Mouse (Mus musculus) embryonic facial prominence, embryonic 12.5 days (tissue): ENCODE results near the gene Lats2. TPM values are rescaled to one million over a fixed set of nuclear protein-coding genes. Genes with fewer than 3 reads are reported as not detected.
"Not testable (repeated sequence)": the region's sequence is repeated elsewhere in the genome, so short reads cannot be mapped to it uniquely, and the experiment has no call there.

Source experiments
- ATAC-seq: fragments of 200-750 bp; cut with Nextera tagmentation; 2 replicates; pipeline ENCODE4 v1.8.0; 2017; ENCODE audit not compliant: insufficient number of reproducible peaks, insufficient read depth, low FRiP score, low TSS enrichment
- H3K27ac ChIP-seq: fragments of 300-500 bp; sonication (generic); 2 replicates; pipeline ENCODE4 v1.5.1; 2016; ENCODE audit warnings: mild to moderate bottlenecking
- H3K27me3 ChIP-seq: fragments of 300-500 bp; sonication (generic); 2 replicates; pipeline ENCODE4 v1.6.1; 2016; ENCODE audit warnings: mild to moderate bottlenecking, moderate library complexity
- H3K36me3 ChIP-seq: fragments of 300-500 bp; sonication (generic); 2 replicates; pipeline ENCODE4 v1.6.1; 2016; ENCODE audit warnings: mild to moderate bottlenecking
- H3K4me1 ChIP-seq: fragments of 300-500 bp; sonication (generic); 2 replicates; pipeline ENCODE4 v1.6.1; 2016
- H3K4me2 ChIP-seq: fragments of 300-500 bp; sonication (generic); replicated peaks from 2 replicates; pipeline ENCODE4 v1.6.1; 2016; ENCODE audit warnings: mild to moderate bottlenecking, moderate library complexity
- H3K4me3 ChIP-seq: fragments of 300-500 bp; sonication (generic); 2 replicates; pipeline ENCODE4 v1.5.1; 2016; ENCODE audit warnings: mild to moderate bottlenecking
- H3K9ac ChIP-seq: fragments of 300-500 bp; sonication (generic); 2 replicates; pipeline ENCODE4 v1.6.1; 2016; ENCODE audit warnings: mild to moderate bottlenecking, moderate library complexity
- H3K9me3 ChIP-seq: fragments of 300-500 bp; sonication (generic); 2 replicates; pipeline ENCODE4 v1.6.1; 2016; ENCODE audit warnings: mild to moderate bottlenecking, moderate library complexity
- WGBS: fragments of 180-500 bp; shearing (Covaris S2); methylation state at CpG from one replicate; pipeline ENCODE4 v1.1.7; 2016; 5-methylcytosine and 5-hydroxymethylcytosine counted together
- polyA plus RNA-seq: library from polyadenylated mRNA; unstranded; fragments of >200 nt; fragmentation: Nextera tagmentation; extraction: Ambion mirVana; gene quantifications from 2 replicates; pipeline ENCODE4 v1.2.1, GENCODE M21; 2016

Lats2 gene
- polyA plus RNA-seq, 1 experiment from 2014 or later = 26.3 TPM

DNA sequence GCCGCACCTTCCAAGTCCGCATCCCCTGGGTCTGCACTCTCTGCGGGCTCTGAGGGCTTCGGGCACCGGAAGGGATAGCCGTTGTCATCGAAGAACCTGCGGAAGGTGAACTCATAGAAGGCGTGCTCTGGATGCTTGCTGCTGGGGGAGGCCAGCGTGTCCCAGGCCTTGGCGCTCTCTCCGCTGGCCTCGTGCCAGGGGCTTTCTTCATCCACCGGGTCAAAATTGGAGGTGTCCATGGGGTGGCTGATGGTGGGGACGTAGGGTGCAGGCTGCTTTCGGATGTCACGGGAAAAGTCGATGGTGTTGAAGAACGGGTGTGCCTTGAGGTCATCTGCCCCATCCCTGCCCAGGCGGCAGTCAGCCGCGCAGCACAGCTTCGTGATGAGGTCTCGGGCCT lies 66.9 kb downstream of the Lats2 start:
- Histone ChIP-seq H3K4me2 (no peak overlapping the region), H3K27me3 (no peaks in the 10 kb centered on the region), H3K36me3 (peaks cover 61% of the 10 kb centered on the region), H3K27ac (no peak overlapping the region), H3K4me3 (no peak overlapping the region), H3K4me1 (no peaks in the 10 kb centered on the region), H3K9ac (no peak overlapping the region), H3K9me3 (no peaks in the 10 kb centered on the region)
- ATAC-seq = no peak
- 95% methylated on average over 24 of the region's 24 CpGs for WGBS

DNA sequence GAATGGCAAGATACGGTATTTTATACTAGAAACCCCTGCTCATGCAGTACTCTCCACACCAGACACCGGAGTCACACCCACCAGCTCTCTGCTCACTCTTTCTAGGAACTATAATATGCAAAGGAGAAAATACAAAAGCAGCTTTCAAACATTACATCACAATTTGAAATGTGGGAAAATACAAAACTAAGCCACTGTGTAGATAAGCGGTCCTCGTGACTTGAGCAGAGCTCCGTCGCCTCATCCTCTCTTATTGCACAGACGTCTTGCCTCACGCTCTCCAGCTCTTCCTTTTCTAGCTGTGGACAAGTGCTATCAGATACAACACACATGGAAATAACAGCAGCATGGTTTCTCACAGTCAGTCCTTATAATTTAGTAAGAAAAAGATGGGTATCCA lies 67.5 kb downstream of the Lats2 start:
- no peaks in the 10 kb centered on the region for H3K27me3 ChIP-seq
- 94% methylated on average over 8 of the region's 8 CpGs for whole genome bisulfite sequencing
- no peak overlapping the region for H3K27ac ChIP-seq
- peaks cover 54% of the 10 kb centered on the region for H3K36me3 ChIP-seq
- H3K9ac ChIP-seq = no peak overlapping the region
- no peaks in the 10 kb centered on the region for H3K4me1 ChIP-seq
- H3K4me2 ChIP-seq = no peak overlapping the region
- H3K9me3 ChIP-seq = no peaks in the 10 kb centered on the region
- no peak overlapping the region for H3K4me3 ChIP-seq
- no peak for ATAC-seq

DNA sequence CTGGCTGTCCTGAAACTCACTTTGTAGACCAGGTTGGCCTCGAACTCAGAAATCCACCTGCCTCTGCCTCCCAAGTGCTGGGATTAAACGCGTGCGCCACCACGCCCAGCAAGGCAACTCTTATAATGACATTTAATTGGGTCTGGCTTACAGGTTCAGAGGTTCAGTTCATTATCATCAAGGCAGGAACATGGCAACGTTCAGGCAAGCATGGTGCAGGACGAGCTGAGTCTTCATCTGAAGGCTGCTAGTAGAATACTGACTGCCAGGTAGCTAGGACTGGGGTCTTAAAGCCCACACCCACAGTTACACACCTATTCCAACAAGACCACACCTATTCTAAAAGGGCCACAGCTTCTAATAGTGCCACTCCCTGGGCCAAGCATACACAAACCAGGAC lies 70.1 kb downstream of the Lats2 start:
- not testable (repeated sequence) for H3K9me3 ChIP-seq, H3K4me2 ChIP-seq, H3K9ac ChIP-seq, H3K4me1 ChIP-seq, H3K27me3 ChIP-seq, H3K4me3 ChIP-seq, H3K27ac ChIP-seq, ATAC-seq
- H3K36me3 ChIP-seq = peaks cover 32% of the 10 kb centered on the region
- 94% methylated on average over 7 of the region's 7 CpGs for WGBS

DNA sequence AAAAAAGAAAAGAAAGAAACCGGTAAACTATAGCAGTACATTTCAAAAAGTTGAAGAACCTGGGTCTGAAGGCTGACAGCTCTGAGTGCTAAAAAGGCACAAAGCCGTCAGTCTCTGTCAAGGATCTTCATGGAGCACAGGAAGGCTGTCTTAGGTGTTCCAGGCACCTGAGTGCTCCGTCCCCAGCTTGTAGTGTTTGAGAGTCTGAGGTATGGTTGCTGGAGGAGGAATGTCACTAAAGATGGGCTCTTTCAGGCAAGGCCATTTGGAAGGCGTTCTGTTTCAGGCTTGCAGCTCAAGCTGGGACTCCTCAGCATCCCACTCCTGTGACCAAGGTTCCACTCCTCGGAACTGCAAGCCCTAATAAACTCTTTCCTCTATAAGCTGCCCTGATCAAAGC lies 70.7 kb downstream of the Lats2 start:
- whole genome bisulfite sequencing = 83% methylated on average over 5 of the region's 5 CpGs
- no peaks in the 10 kb centered on the region for H3K4me1 ChIP-seq
- no peaks in the 10 kb centered on the region for H3K9me3 ChIP-seq
- no peak overlapping the region for H3K9ac ChIP-seq
- H3K36me3 ChIP-seq = peaks cover 27% of the 10 kb centered on the region
- no peak for ATAC-seq
- H3K27me3 ChIP-seq = no peaks in the 10 kb centered on the region
- no peak overlapping the region for H3K4me3 ChIP-seq
- H3K4me2 ChIP-seq = no peak overlapping the region
- H3K27ac ChIP-seq = no peak overlapping the region

DNA sequence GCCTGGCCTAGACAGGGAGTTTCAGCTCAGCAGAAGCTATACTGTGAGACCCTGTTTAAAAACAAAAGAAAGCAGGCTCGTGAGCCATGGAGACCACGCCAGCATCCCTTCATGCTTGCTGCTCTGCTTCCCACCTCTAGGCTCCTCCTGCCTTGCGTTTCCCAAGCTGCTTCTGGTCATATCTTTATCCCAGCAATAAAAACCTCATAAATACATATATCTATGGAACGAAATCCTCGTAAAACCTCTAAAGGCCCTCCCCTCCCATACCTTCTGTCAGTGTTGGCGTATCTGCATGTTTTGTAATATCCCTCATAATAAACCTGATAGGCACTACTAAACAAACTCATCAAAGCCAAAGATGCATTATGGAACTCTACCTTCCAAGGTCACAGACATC lies 71.5 kb downstream of the Lats2 start:
- no peak for ATAC-seq
- H3K27ac ChIP-seq = no peak overlapping the region
- no peaks in the 10 kb centered on the region for H3K27me3 ChIP-seq
- no peaks in the 10 kb centered on the region for H3K9me3 ChIP-seq
- no peak overlapping the region for H3K4me2 ChIP-seq
- H3K4me3 ChIP-seq = no peak overlapping the region
- no peak overlapping the region for H3K9ac ChIP-seq
- no peaks in the 10 kb centered on the region for H3K4me1 ChIP-seq
- H3K36me3 ChIP-seq = peaks cover 24% of the 10 kb centered on the region
- WGBS = 89% methylated on average over 6 of the region's 6 CpGs

DNA sequence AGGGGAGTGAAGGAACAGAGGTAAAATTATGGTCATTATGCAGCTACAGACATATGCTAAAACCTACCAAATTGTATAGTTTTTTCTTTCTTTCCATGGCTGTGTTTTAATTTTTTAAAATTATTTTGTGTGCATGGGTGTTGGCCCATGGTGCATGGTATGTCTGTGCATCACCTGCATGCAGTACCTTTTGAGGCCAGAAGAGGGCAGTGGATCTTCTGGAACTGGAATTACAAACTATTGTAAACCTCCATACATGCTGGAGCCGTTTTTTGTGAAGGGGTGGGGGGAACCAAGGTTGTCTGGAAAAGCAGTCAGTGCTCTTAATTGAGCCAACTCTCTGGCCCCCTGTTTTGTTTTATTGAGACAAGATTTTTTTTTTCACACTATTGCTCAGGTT lies 73.6 kb downstream of the Lats2 start:
- Histone ChIP-seq H3K9me3 (no peaks in the 10 kb centered on the region), H3K4me3 (no peak overlapping the region), H3K27me3 (no peaks in the 10 kb centered on the region), H3K4me2 (no peak overlapping the region), H3K27ac (no peak overlapping the region), H3K9ac (no peak overlapping the region), H3K36me3 (peaks cover 7% of the 10 kb centered on the region), H3K4me1 (no peaks in the 10 kb centered on the region)
- WGBS = 14% methylated on average over 1 of the region's 1 CpGs
- no peak for ATAC-seq

DNA sequence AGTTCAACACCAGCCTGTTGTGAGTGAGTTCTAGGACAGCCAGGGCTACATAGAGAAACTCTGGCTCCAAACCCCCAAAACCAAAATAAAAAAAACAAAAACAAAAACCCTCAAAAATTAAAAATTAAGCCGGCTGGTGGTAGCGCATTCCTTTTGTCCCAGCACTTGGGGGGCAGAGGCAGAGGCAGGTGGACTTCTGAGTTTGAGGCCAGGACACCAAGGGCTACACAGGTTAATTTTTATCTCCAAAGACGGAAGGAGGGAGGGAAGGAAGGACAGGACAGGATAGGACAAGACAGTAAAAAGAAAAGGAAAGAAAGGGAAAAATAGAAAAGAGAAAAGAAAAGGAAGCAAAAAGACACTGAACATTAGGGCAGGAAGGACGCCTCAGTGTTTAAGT lies 75.4 kb downstream of the Lats2 start:
- H3K4me1 ChIP-seq = no peaks in the 10 kb centered on the region
- H3K27me3 ChIP-seq = no peaks in the 10 kb centered on the region
- H3K36me3 ChIP-seq = no peaks in the 10 kb centered on the region
- H3K4me3 ChIP-seq = no peak overlapping the region
- no peak overlapping the region for H3K4me2 ChIP-seq
- 86% methylated on average over 4 of the region's 4 CpGs for WGBS
- no peak overlapping the region for H3K9ac ChIP-seq
- H3K9me3 ChIP-seq = no peaks in the 10 kb centered on the region
- ATAC-seq = no peak
- no peak overlapping the region for H3K27ac ChIP-seq

DNA sequence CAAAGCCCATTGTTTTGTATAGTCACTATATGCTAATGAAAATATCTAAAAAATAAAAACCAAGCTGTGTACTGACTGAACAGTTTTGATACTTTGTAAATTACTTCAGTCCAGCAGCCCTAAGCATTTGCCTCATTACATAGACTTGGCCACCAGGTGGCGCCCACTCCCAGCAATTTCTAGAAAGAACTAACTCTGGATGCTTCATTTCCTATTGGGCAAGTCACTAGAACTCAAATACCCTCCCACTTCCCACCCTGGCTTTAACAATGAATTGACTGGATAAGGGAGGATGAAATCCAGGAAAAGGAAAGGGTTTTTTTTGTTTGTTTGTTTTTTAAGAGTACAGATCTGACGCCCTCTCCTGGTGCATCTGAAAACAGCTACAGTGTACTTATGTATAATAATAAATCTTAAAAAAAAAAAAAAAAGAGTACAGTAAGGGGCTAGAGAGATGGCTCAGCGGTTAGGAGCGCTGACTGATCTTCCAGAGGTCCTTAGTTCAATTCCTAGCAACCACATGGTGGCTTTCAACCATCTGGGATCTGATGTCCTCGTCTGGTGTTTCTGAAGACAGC lies 78.1 kb downstream of the Lats2 start:
- WGBS = 48% methylated on average over 5 of the region's 5 CpGs
- Histone ChIP-seq H3K27me3 (no peaks in the 10 kb centered on the region), H3K4me3 (no peak overlapping the region), H3K27ac (no peak overlapping the region), H3K4me2 (no peak overlapping the region), H3K36me3 (no peaks in the 10 kb centered on the region), H3K9me3 (no peaks in the 10 kb centered on the region), H3K9ac (no peak overlapping the region), H3K4me1 (no peaks in the 10 kb centered on the region)
- ATAC-seq = 0 out of 2 replicates have a peak, but pooled peaks have one; percentile 47

DNA sequence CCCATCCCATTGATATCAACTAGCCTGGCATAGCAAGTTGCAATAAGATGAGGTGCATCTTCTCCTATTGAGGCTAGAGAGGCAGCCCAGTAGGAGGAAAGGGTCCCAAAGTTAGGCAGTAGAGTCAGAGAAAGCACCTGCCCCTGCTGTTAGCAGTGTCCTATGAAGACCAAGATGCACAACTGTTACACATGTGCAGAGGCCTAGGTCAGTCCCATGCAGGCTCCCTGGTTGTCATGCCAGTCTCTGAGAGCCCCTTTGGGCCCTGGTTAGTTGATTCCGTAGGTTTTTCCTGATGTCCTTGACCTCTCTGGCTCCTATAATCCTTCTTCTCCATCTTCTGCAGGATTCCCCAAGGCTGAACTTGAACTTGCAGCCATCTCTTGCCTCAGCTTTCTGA lies 78.7 kb downstream of the Lats2 start:
- H3K27ac ChIP-seq = no peak overlapping the region
- H3K4me3 ChIP-seq = no peak overlapping the region
- no peak overlapping the region for H3K9ac ChIP-seq
- ATAC-seq = no peak
- no peaks in the 10 kb centered on the region for H3K9me3 ChIP-seq
- no peaks in the 10 kb centered on the region for H3K36me3 ChIP-seq
- no peaks in the 10 kb centered on the region for H3K27me3 ChIP-seq
- H3K4me1 ChIP-seq = no peaks in the 10 kb centered on the region
- 43% methylated on average over 1 of the region's 1 CpGs for WGBS
- H3K4me2 ChIP-seq = no peak overlapping the region

DNA sequence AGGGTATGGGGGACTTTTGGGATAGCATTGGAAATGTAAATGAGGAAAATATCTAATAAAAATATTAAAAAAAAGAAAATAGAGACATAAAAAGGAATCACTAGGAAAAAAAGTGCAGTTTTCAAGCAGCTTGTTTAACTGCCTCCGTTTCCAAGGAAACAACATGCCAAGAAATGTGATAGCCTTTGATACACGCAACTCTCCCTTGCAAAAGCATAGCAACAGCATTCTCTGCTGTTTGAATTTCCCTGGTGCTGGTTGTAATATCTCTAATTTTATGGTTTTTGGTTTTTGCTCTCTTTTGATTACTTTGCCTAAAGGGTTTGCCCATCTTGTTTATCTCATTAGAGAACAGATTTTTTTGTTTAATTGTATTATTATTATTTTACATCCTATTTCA lies 82.7 kb downstream of the Lats2 start:
- Histone ChIP-seq H3K36me3 (no peaks in the 10 kb centered on the region), H3K9me3 (no peaks in the 10 kb centered on the region), H3K4me2 (no peak overlapping the region), H3K4me1 (no peaks in the 10 kb centered on the region), H3K4me3 (no peak overlapping the region), H3K9ac (no peak overlapping the region), H3K27me3 (no peaks in the 10 kb centered on the region), H3K27ac (no peak overlapping the region)
- 40% methylated on average over 2 of the region's 2 CpGs for WGBS
- ATAC-seq = no peak

DNA sequence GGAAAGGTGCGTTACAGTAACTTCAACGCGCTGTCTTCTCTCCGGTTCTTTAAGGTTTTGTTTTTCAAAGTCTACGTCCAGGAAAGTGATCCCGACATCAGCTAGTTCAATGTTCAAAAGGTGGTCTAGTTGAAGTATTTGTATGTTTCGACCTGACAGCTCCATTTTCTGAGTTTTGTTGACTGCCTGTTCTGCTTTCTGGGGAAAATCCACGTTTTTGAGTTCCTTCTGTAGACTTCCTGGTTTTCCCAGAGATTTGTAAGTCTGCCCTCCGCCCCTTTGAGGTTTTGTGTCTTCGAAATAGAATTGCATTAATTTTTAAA lies 92.6 kb downstream of the Lats2 start:
- no peaks in the 10 kb centered on the region for H3K27me3 ChIP-seq
- 13% methylated on average over 10 of the region's 10 CpGs for WGBS
- H3K9ac ChIP-seq = peak overlapping the region; percentile 80
- peaks cover 4% of the 10 kb centered on the region for H3K4me1 ChIP-seq
- no peak for ATAC-seq
- peak overlapping the region; percentile 91 for H3K4me3 ChIP-seq
- no peaks in the 10 kb centered on the region for H3K9me3 ChIP-seq
- H3K27ac ChIP-seq = peak overlapping the region; percentile 98
- H3K36me3 ChIP-seq = no peaks in the 10 kb centered on the region
- H3K4me2 ChIP-seq = peak overlapping the region; percentile 86

DNA sequence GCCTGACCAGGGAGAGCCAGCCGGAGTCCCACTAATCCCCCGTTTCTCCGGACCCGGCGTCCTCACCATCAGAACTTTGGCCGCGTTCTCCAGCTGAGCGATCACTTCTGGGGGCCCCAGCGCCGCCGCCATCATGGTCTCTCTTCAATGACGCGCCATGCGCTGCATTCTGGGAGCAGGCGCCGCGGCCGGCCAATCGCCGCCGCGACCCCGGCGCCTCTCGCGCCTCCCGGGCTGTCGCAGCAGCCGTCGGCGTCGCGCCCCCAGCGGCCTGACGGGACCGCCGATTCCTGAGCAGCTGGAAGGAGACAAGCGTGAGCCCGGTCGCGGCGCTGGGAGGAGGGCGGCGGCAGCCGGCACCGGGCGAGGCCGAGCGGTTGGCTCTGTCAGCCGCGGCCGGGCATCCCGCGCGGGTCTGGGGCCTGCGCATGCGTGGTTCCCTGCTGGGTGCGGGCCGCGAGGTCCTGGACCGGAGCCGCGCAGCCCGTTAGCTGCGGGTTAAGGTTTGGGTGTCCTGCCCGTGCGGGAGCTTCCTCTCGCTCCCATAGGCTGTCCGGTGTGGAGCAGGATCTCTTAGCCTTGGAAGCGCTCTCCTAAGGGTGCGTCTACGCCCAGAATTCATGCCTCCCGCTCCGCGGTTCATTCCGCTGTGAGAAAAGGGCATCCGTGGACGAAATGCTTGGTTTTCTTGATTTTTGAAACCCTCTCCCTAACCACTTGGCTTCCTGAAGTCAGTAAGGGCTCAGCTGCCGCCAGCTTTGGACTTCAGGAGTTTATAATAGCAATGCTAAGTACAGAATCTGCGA lies 93.2 kb downstream of the Lats2 start, which contains the start of gene Xpo4:
Gene Xpo4 (minus strand): TSS at position 609 of the 806 bp plus-strand sequence.
- under 1% methylated on average over 80 of the region's 80 CpGs for WGBS
- peak; percentile 93 for ATAC-seq

More for the DNA sequence above, 93.2 kb downstream of the Lats2 start, which contains the start of gene Xpo4:
- H3K4me2 ChIP-seq = peak within 1 kb of the TSS; percentile 86
- no peaks in the 10 kb centered on the region for H3K9me3 ChIP-seq
- H3K36me3 ChIP-seq = no peaks in the 10 kb centered on the region
- H3K4me3 ChIP-seq = peak within 1 kb of the TSS; percentile 91
- no peaks in the 10 kb centered on the region for H3K27me3 ChIP-seq
- peak within 1 kb of the TSS; percentile 80 for H3K9ac ChIP-seq
- peaks cover 4% of the 10 kb centered on the region for H3K4me1 ChIP-seq
- H3K27ac ChIP-seq = peak within 1 kb of the TSS; percentile 98
